Mouse (Mus musculus): Measurements from ENCODE around the gene Mrpl38. TPM values are rescaled to one million over a fixed set of nuclear protein-coding genes. Genes with fewer than 3 reads are reported as not detected.

Mrpl38 gene
- total RNA-seq (2021) = 100 to 1,000 TPM in 1 of 2 experiments, 10 to 100 TPM in 1; 95.9 to 107 TPM
- long read RNA-seq, experiment 1, transcript Mrpl38-205 (8 exons, 1,403 nt) = minor isoform, 10 of 191 reads
- long read RNA-seq, experiment 1, transcript Mrpl38-201 (9 exons, 1,411 nt) = major isoform, 156 of 191 reads
- long read RNA-seq, experiment 1, partial matches to known transcripts = 10 of 191 reads
- long read RNA-seq, experiment 1, other reads (novel, unspliced or antisense) = 13 of 191 reads
- long read RNA-seq, experiment 2, transcript Mrpl38-201 (9 exons, 1,411 nt) = major isoform, 66 of 71 reads
- long read RNA-seq, experiment 2, partial matches to known transcripts = 1 of 71 reads
- long read RNA-seq, experiment 2, other reads (novel, unspliced or antisense) = 3 of 71 reads

GRCm38 (mm10) chr11:116138468-116139138 is at the start of gene Mrpl38:
Gene Mrpl38, minus strand, starts transcription at chr11:116138868.
- DNase-seq = peak; percentile 88 to 89

- DNase-seq = no peak
These were observed 48.7 kb upstream of the Mrpl38 start for GRCm38 (mm10) chr11:116187226-116187930.

GRCm38 (mm10) chr11:116186360-116186759 is 47.7 kb upstream of the Mrpl38 start:
- DNase-seq = no peak

GRCm38 (mm10) chr11:116185836-116186235 is 47.2 kb upstream of the Mrpl38 start:
- peak; percentile 37 to 44 for DNase-seq

- DNase-seq = no peak
These were observed 39.9 kb upstream of the Mrpl38 start for GRCm38 (mm10) chr11:116178411-116179121.

- DNase-seq = peak in 1 of 2 experiments; percentile 51
These were observed 37.3 kb upstream of the Mrpl38 start for GRCm38 (mm10) chr11:116176010-116176409.

GRCm38 (mm10) chr11:116174775-116175448 is 36.2 kb upstream of the Mrpl38 start:
- peak; percentile 52 to 80 for DNase-seq

- DNase-seq = no peak
These were observed 33.3 kb upstream of the Mrpl38 start for GRCm38 (mm10) chr11:116171959-116172358.

GRCm38 (mm10) chr11:116170003-116170800 is 31.5 kb upstream of the Mrpl38 start:
- no peak for DNase-seq

GRCm38 (mm10) chr11:116169214-116169613 is 30.5 kb upstream of the Mrpl38 start:
- DNase-seq = no peak

- peak; percentile 97 for DNase-seq
These were observed 29.3 kb upstream of the Mrpl38 start, which contains the start of gene Fbf1 for GRCm38 (mm10) chr11:116167884-116168439. Gene Fbf1, minus strand, starts transcription at chr11:116168166.

- DNase-seq = no peak
These were observed 28.6 kb upstream of the Mrpl38 start for GRCm38 (mm10) chr11:116167232-116167631.

GRCm38 (mm10) chr11:116163002-116163401 is 24.3 kb upstream of the Mrpl38 start:
- DNase-seq = no peak

- DNase-seq = no peak
These were observed 23.5 kb upstream of the Mrpl38 start for GRCm38 (mm10) chr11:116162146-116162545.

GRCm38 (mm10) chr11:116161312-116161711 is 22.6 kb upstream of the Mrpl38 start:
- no peak for DNase-seq

GRCm38 (mm10) chr11:116150960-116151359 is 12.3 kb upstream of the Mrpl38 start:
- DNase-seq = no peak

GRCm38 (mm10) chr11:116149341-116149740 is 10.7 kb upstream of the Mrpl38 start:
- no peak for DNase-seq

- DNase-seq = no peak
These were observed 10.1 kb upstream of the Mrpl38 start for GRCm38 (mm10) chr11:116148761-116149221.

GRCm38 (mm10) chr11:116146294-116146985 is 7.8 kb upstream of the Mrpl38 start:
- DNase-seq = peak in 1 of 2 experiments; percentile 28
